Mouse (Mus musculus) midbrain, embryonic 14.5 days (tissue): ENCODE data around the gene Cryba4. TPM values are rescaled to one million over a fixed set of nuclear protein-coding genes. Genes with fewer than 3 reads are reported as not detected.

Experiments
- ATAC-seq: fragments of 200-750 bp; cut with Nextera tagmentation; 2 replicates; pipeline ENCODE4 v1.8.0; 2017; ENCODE audit warnings: moderate number of reproducible peaks, moderate library complexity; ENCODE audit not compliant: low FRiP score, low TSS enrichment
- DNase-seq: peaks from one replicate; pipeline ENCODE4 v3.0.0-alpha.2; 2015
- H3K27ac ChIP-seq: fragments of 300-500 bp; sonication (generic); replicated peaks from 2 replicates; pipeline ENCODE4 v1.5.1; 2014; ENCODE audit warnings: mild to moderate bottlenecking, low read depth, low read length, moderate library complexity
- H3K27me3 ChIP-seq: fragments of 300-500 bp; sonication (generic); 2 replicates; pipeline ENCODE4 v1.6.1; 2014; ENCODE audit warnings: low read length, control low read depth, mixed read lengths; ENCODE audit not compliant: control insufficient read depth, insufficient read depth
- H3K36me3 ChIP-seq: fragments of 300-500 bp; sonication (generic); 2 replicates; pipeline ENCODE4 v1.6.1; 2014; ENCODE audit warnings: low read length, control low read depth; ENCODE audit not compliant: control insufficient read depth, insufficient read depth
- H3K4me1 ChIP-seq: fragments of 300-500 bp; sonication (generic); 2 replicates; pipeline ENCODE4 v1.6.1; 2014; ENCODE audit warnings: mild to moderate bottlenecking, antibody characterized with exemption, low read length, control low read depth; ENCODE audit not compliant: control insufficient read depth, insufficient read depth
- H3K4me2 ChIP-seq: fragments of 300-500 bp; sonication (generic); 2 replicates; pipeline ENCODE4 v1.6.1; 2014; ENCODE audit warnings: mild to moderate bottlenecking, low read length, moderate library complexity
- H3K4me3 ChIP-seq: fragments of 300-500 bp; sonication (generic); replicated peaks from 2 replicates; pipeline ENCODE4 v1.5.1; 2014; ENCODE audit warnings: low read depth, low read length
- H3K9ac ChIP-seq: fragments of 300-500 bp; sonication (generic); replicated peaks from 2 replicates; pipeline ENCODE4 v1.6.1; 2014; ENCODE audit warnings: mild to moderate bottlenecking, low read length, moderate library complexity
- H3K9me3 ChIP-seq: fragments of 300-500 bp; sonication (generic); 2 replicates; pipeline ENCODE4 v1.6.1; 2016; ENCODE audit warnings: low read length, control low read depth, mixed read lengths; ENCODE audit not compliant: control insufficient read depth
- WGBS: fragments of 180-500 bp; shearing (Covaris S2); extraction: QIAGEN DNeasy Blood & Tissue Kit; methylation state at CpG from one replicate; pipeline ENCODE4 v1.1.7; 2014; 5-methylcytosine and 5-hydroxymethylcytosine counted together
- polyA plus RNA-seq: library from polyadenylated mRNA; unstranded; fragments of >200 nt; fragmentation: Nextera tagmentation; extraction: Ambion mirVana; gene quantifications from 2 replicates; pipeline ENCODE4 v1.2.1, GENCODE M21; 2014

Gene Cryba4
- polyA plus RNA-seq, 1 experiment from 2014 or later = 1.2 TPM

DNA sequence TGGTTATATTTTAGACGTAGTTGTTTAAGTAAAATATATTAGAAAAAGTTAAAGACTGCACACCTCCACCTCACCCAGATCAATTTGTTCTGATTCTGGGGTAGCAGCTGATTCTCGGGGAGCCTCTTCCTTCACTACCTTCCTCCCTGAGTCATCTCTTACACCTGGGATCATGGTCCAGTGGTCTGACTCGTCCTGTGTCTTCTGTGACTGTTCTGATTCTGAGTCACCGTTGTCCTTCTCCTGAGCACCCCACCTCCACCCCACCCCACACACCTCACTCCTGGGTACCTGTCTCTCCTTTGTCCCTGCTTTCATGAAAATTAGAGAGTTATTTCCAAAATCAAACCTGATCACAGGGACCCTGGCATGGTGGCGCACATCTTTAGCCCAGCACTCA lies 12.8 kb upstream of the Cryba4 start:
- WGBS = 88% methylated on average over 5 of the region's 5 CpGs
- Histone ChIP-seq H3K9ac (no peak overlapping the region), H3K27me3 (no peaks in the 10 kb centered on the region), H3K4me2 (no peak overlapping the region), H3K4me1 (peaks cover 3% of the 10 kb centered on the region; the same call in 1 of the 2 replicates), H3K27ac (no peak overlapping the region), H3K9me3 (no peaks in the 10 kb centered on the region), H3K36me3 (no peaks in the 10 kb centered on the region), H3K4me3 (no peak overlapping the region)
- ATAC-seq = no peak
- DNase-seq = no peak

DNA sequence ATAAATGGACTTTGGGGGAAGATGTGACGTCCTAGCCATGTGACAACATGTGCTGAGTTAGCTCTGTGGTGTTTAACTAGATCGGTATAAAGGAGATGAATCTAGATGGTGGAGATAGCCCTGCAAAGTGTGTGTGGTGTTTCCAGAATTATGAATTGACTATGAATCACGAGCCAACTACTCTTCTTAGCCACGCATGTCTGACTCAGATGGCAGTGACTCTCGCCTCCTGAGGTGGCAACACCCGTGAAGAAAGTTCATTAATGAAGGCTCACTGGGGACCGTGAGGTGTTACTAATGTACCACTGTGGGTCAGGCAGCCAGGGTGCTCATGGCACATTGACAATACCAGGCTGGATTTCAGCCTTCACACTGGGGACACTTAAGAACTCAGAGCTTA lies 11.8 kb upstream of the Cryba4 start:
- Histone ChIP-seq H3K27ac (no peak overlapping the region), H3K36me3 (no peaks in the 10 kb centered on the region), H3K9ac (no peak overlapping the region), H3K27me3 (no peaks in the 10 kb centered on the region), H3K4me2 (no peak overlapping the region), H3K4me1 (peaks cover 3% of the 10 kb centered on the region; the same call in 1 of the 2 replicates), H3K9me3 (no peaks in the 10 kb centered on the region), H3K4me3 (no peak overlapping the region)
- DNase-seq (no peak), ATAC-seq (no peak)
- WGBS = 91% methylated on average over 7 of the region's 7 CpGs

DNA sequence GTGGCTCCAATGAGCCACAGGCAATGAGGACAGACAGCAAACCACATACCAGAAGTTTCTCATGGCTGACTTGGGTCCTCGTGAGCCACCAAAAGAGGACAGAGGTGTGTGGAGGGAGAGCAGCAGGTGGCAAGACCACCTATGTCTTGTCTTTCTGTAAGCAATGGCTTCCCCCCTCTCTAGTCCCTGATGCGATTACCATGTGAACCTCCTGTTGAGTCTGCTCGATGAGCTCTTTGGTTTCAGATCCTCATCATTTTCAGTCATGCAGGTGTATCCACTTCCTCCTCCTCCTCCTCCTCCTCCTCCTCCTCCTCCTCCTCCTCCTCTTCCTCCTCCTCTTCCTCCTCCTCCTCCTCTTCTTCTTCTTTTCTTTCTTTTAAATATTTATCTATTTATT lies 8.5 kb upstream of the Cryba4 start:
- Histone ChIP-seq H3K4me3 (no peak overlapping the region), H3K27me3 (no peaks in the 10 kb centered on the region), H3K4me1 (peaks cover 3% of the 10 kb centered on the region; the same call in 1 of the 2 replicates), H3K9ac (no peak overlapping the region), H3K36me3 (no peaks in the 10 kb centered on the region), H3K9me3 (no peaks in the 10 kb centered on the region), H3K4me2 (no peak overlapping the region), H3K27ac (no peak overlapping the region)
- 86% methylated on average over 3 of the region's 3 CpGs for WGBS
- no peak for ATAC-seq
- DNase-seq = no peak

DNA sequence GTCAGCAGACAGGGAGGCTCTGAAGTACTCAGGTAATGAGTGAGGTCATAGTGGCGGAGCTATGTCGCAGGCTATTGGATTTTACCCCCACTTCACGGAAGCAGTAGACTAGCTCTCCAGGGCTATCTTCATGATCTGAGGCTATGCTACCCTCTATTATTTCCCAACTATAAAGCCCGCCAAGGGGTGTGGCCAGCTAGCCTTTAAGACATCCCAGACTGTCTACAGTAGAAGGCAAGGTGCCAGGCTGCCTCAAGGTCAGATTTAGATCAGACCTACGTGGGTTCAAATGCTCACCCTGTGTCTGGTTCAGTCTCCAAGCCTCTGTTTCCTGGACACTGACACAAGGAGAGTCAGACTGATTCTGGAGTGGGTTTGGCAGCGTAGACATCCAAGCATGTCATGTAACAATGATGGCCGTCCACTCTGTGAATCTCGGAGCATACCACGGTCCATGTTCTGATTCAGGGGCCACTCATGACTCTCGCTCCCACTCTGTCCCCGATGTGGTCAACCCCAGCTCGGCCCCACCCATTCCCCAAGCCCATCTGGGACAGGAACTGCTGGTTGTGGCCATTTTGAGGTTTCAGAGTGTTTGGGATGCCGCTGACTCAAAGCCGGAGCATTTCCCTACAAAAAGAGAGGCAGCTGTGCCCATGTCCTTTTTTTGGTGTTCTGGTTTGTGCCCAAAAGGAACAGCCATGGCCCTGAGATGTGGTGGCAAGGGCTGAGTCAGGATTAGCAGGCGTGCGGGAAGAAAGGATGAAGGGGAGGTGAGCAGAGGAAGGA lies 7.7 kb upstream of the Cryba4 start:
- Histone ChIP-seq H3K4me3 (no peak overlapping the region), H3K9me3 (no peaks in the 10 kb centered on the region), H3K36me3 (no peaks in the 10 kb centered on the region), H3K4me1 (no peaks in the 10 kb centered on the region), H3K9ac (no peak overlapping the region), H3K27ac (no peak overlapping the region), H3K4me2 (no peak overlapping the region), H3K27me3 (no peaks in the 10 kb centered on the region)
- 91% methylated on average over 16 of the region's 16 CpGs for WGBS
- no peak for ATAC-seq
- DNase-seq = no peak

DNA sequence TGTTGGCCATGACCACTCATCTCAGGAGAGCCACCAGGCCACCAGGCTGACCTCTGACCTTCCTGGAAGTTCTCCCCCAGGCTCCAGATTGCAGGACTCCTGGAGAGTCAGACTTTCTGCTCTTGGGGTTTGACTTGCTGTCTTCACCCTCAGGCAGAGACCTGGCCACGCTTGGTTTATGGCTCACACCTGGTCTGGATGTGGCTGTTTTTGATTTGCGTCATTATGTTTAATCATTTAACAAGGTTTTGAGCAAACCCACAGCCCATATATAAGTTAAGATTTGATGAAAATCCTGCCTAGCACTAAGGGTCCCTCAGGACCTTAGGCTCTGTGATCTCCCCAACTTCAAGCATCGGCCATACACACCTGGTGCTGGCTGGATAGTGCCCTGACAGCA lies 5.6 kb upstream of the Cryba4 start:
- 0 out of 2 replicates have a peak, but pooled peaks cover 2% of the 10 kb centered on the region for H3K4me1 ChIP-seq
- no peaks in the 10 kb centered on the region for H3K36me3 ChIP-seq
- no peak overlapping the region for H3K9ac ChIP-seq
- no peaks in the 10 kb centered on the region for H3K27me3 ChIP-seq
- H3K9me3 ChIP-seq = no peaks in the 10 kb centered on the region
- H3K4me2 ChIP-seq = no peak overlapping the region
- WGBS = 84% methylated on average over 3 of the region's 3 CpGs
- no peak for DNase-seq
- no peak overlapping the region for H3K27ac ChIP-seq
- no peak for ATAC-seq
- H3K4me3 ChIP-seq = no peak overlapping the region

DNA sequence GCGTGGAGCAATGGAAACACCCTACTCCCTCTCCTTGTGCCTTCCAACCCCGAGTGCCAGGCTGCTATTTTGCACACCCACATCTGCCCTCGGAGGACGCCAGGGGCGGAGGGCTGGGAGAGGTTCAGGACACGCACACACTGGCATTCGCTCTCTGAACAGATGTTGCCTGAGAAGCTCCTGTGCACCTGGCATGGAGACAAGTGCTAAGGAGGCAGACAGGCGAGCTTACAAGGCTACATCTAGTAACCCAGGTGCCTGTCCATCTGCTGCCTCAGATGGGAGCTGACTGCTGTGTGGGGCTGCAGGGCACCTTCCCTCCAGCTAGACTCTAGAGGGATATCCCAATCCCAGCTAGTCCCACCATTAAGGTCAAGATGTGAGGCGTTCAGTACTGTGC lies 4.1 kb upstream of the Cryba4 start:
- 83% methylated on average over 9 of the region's 9 CpGs for WGBS

DNA sequence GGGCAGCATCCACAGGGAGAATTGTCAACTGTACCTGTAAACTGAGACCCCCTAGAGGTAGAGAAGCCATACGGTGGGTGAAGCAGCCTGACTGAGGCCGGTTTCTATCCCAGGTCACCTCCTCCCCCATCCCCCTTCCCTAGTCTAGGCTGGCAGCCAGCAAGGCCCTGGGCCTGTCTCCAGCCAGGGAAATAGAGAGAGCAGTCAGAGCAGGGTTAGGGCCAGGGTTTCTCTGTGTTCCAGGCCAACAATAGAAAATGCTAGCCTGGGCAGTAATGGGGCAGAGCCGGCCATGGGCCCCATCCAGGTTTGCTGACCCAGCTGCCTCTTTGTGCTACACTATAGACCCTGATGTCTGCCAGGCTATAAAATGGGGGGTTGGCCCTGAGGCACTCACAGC lies 3.1 kb upstream of the Cryba4 start, which contains the start of gene Crybb1:
TSS of gene Crybb1 (plus strand) at position 390 of the 400 bp plus-strand sequence.
- Histone ChIP-seq H3K4me1 (0 out of 2 replicates have a peak, but pooled peaks cover 2% of the 10 kb centered on the region), H3K9ac (no peak within 1 kb of the TSS), H3K27ac (no peak within 1 kb of the TSS), H3K9me3 (no peaks in the 10 kb centered on the region), H3K4me2 (no peak within 1 kb of the TSS), H3K27me3 (no peaks in the 10 kb centered on the region), H3K4me3 (no peak within 1 kb of the TSS), H3K36me3 (no peaks in the 10 kb centered on the region)
- WGBS = 46% methylated on average over 3 of the region's 3 CpGs
- no peak for DNase-seq
- ATAC-seq = no peak

More for the DNA sequence above, 4.1 kb upstream of the Cryba4 start:
- H3K27ac ChIP-seq = no peak overlapping the region
- no peak overlapping the region for H3K4me2 ChIP-seq
- H3K4me1 ChIP-seq = 0 out of 2 replicates have a peak, but pooled peaks cover 2% of the 10 kb centered on the region
- no peak for DNase-seq
- no peaks in the 10 kb centered on the region for H3K9me3 ChIP-seq
- no peaks in the 10 kb centered on the region for H3K27me3 ChIP-seq
- H3K36me3 ChIP-seq = no peaks in the 10 kb centered on the region
- no peak overlapping the region for H3K4me3 ChIP-seq
- H3K9ac ChIP-seq = no peak overlapping the region
- no peak for ATAC-seq

DNA sequence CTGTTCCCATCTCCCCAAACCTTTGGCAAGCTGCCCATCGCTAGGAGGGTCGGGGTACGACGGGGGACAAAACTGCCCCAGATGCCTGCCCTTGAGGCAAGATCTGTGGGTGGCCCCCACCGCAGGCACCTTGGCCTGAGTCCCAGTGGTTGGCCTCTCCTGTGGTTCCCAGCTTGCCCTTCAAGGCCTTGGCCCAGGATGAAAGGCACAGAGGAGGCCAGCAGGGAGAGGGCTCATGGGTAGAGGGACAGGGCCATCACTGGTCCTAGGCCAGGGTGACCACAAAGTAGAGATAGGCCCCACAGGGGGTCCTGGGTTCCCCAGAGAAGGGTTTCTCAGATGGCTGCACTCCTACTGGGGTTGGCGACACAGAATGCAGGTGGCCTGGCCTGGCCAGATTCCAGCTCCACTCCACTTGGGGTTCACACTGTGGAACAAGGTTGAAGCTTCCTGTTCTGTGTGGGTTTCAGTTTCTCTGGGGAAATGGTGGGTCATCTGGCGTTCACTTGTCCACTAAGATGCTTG lies 2.0 kb upstream of the Cryba4 start:
- Histone ChIP-seq H3K27me3 (no peaks in the 10 kb centered on the region), H3K27ac (no peak overlapping the region), H3K4me3 (no peak overlapping the region), H3K9me3 (no peaks in the 10 kb centered on the region), H3K4me2 (no peak overlapping the region), H3K4me1 (0 out of 2 replicates have a peak, but pooled peaks cover 2% of the 10 kb centered on the region), H3K9ac (no peak overlapping the region), H3K36me3 (no peaks in the 10 kb centered on the region)
- ATAC-seq (no peak), DNase-seq (no peak)
- WGBS = 74% methylated on average over 7 of the region's 7 CpGs

DNA sequence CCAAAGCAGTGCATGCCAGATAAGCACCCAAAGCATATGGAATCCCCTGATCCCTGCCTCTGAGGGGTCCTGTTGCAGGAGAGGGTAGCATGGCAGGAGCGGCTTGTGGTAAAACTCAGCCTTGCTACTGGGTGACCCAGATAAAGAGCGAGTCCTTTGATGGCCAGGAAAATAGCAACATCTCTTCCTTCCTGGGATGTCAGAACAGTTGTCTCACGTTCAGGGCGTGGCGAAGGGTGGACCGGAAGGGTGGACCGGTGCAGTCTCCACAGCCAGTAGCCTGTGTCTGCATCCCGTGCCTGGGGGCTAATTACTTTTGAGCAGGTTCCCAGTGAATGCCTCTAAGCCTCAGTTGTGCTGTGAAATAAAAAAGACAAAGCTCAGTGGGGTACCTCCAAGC lies 851 bp upstream of the Cryba4 start:
- Histone ChIP-seq H3K27me3 (no peaks in the 10 kb centered on the region), H3K4me3 (no peak overlapping the region), H3K9ac (no peak overlapping the region), H3K36me3 (no peaks in the 10 kb centered on the region), H3K9me3 (no peaks in the 10 kb centered on the region), H3K4me1 (0 out of 2 replicates have a peak, but pooled peaks cover 2% of the 10 kb centered on the region), H3K27ac (no peak overlapping the region), H3K4me2 (no peak overlapping the region)
- no peak for DNase-seq
- no peak for ATAC-seq
- WGBS = 21% methylated on average over 8 of the region's 8 CpGs
